Mouse (Mus musculus) spleen, postnatal 36 days (tissue): Measurements from ENCODE around the gene Mrpl55.
"Not testable (repeated sequence)": the region's sequence is repeated elsewhere in the genome, so short reads cannot be mapped to it uniquely, and the experiment has no call there.

ENCODE experiments used
- DNase-seq, 2 experiments: peaks; one replicate each; pipeline ENCODE4 v3.0.0; 2022; ENCODE audit warnings: low spot score in 2 of 2, mixed read lengths in 1 of 2

The Mrpl55 gene

DNA sequence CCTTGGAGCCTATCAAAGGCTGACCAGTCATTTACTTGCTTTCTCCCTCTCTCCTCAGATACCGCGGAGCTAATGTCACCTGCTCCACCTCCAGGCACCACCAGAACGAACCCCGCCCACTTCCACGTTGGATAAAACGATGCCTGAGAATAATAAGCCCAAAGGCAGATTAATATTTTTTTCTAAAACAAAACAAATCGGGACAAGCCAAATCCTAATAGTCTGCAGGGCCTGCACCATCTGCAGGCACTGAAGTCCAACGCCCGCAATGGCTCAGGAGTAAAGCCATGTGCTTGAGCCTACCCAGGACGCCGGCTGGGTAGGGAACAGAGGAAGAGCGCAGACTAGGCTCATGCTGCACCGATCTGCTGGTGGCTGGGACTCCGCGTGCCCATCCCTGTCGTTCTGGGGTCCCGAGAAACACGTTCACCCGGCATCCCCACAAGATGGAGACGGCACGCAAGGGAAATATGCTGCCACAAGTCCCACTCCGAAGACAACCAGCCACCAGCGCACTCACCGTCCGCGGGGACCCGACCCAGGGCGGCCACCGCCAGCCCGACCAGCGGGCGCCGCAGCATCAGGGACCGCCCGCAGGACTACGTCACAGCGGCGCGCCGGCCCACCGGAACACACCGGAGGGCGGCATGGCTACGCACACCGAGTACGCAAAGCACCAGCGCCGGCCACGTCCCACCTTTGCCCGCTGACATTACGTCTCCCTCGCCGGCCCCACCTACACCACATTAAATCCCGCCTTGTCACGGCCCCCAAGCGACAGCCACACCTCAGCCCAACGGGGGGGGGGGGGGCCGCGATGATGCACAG lies 10.8 kb upstream of the Mrpl55 start:
- DNase-seq = peak; percentile 93

DNA sequence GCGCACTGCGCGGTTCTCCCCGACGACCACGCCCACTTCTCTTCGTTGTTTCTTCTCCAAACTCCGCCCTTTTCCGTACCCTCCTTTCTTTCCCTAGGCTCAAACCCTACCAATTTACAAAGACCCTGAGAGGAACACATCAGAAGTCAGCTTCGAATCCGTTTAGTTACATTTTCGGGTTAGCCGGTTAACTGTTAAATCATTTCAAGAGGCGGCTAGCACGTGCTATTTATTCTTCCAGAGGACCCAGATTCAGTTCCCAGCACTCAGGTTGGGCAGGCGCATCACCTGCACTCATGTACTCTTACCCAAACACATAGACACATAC lies 10.3 kb upstream of the Mrpl55 start, which contains the start of gene Guk1:
TSS of gene Guk1 (minus strand) at position 154 of the 328 bp plus-strand sequence.
- DNase-seq = no peak

- no peak for DNase-seq
Observed at GRCm38 (mm10) chr11:59196230-59196629, 6.1 kb upstream of the Mrpl55 start.

GRCm38 (mm10) chr11:59201216-59202002 lies 877 bp upstream of the Mrpl55 start:
- no peak for DNase-seq

DNA sequence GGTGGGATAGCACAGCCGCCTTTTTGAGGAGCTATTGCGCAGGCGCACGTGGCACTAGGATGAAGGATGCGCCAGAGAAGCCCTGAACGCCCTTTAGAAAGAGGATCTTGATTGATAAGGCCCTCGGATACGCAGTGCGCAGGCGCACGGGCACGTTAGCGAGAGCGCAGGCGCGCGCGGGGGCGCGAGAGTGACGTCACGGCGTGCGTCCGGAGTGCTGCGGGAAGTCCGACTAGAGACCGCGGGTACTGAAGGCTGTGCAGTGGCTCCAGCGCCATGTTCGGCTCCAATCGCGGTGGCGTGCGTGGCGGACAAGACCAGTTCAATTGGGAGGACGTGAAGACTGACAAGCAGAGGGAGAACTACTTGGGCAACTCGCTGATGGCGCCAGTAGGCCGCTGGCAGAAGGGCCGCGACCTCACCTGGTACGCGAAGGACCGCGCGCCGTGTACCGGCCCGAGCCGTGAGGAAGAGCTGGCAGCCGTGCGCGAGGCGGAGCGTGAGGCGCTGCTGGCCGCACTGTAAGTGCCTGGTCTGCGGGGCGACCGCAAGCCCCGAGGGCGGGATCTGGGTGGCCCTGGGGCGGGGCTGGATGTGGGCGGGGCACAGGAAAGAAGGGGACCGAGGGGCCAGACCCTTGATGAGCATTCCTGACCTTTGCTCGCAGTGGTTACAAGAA lies 6.0 kb downstream of the Mrpl55 start, which contains the start of gene 2310033P09Rik:
TSS of gene 2310033P09Rik (plus strand) at position 169 of the 679 bp plus-strand sequence.
- peak; percentile 93 to 96 for DNase-seq

DNA sequence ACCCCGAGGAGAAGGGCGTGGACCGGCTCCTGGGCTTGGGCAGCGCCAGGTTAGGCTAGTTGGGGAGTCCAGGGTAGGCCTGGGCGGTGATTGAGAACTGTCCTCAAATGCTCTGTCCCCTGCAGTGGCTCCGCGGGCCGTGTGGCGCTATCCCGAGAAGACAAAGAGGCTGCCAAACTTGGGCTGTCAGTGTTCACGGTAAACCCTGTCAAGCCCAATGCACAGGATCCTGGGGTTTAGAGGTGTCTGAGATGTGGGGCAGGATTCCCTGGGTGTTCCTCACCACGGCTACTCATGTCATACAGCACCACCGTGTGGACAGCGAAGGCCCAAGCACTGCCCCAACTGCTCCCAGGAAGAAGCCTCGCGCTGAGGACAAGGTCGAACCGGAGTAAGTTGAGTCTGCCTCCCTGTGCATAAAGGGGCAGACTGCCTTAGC lies 6.7 kb downstream of the Mrpl55 start:
- DNase-seq = peak; percentile 54 to 71

- DNase-seq = no peak
Observed at GRCm38 (mm10) chr11:59209580-59209979, 7.3 kb downstream of the Mrpl55 start.

DNA sequence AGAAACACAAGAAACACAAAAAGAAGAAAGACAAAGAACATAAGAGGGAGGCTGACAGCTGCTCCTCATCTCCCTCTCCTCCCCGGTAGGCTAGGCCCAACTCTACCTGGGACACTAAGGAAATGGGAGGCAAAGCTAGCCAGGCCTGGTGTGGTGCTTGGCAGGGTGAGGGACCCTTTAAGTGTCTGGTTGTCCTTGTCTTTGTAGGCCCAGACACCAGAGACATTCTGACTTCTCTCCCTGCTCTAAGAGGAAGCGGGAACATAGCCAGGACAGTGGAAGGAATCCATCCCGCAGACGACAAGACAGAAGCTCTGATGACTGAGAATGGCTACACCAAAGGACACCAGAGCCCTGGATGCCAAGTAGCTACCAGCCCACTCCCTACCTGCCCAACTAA lies 7.7 kb downstream of the Mrpl55 start:
- no peak for DNase-seq

- DNase-seq = not testable (repeated sequence)
Observed at GRCm38 (mm10) chr11:59211561-59211960, 9.3 kb downstream of the Mrpl55 start.

DNA sequence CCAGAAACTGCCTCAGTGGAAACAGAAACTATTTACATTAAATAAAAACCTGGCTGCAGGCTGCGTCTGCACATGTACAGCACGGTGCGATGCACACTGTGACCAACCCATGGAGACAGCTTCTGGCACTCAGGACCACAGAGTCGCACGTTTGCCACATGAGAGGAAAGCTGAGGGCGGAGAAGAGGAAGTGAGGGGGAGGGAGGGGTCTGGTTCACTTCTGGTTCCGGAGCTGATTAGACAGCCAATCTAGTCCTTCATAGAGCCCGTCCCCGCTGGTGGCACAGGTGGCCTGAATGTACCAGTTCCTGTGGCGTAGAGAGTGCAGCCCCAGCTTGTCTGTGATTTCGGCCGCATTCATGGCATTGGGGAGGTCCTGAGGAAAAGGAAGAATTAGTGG lies 10.0 kb downstream of the Mrpl55 start:
- peak; percentile 71 to 74 for DNase-seq

- DNase-seq = no peak
Observed at GRCm38 (mm10) chr11:59212892-59213494, 10.7 kb downstream of the Mrpl55 start.

- DNase-seq = no peak
Observed at GRCm38 (mm10) chr11:59216955-59217354, 14.7 kb downstream of the Mrpl55 start.

GRCm38 (mm10) chr11:59218389-59218998 lies 16.2 kb downstream of the Mrpl55 start:
- DNase-seq = no peak

DNA sequence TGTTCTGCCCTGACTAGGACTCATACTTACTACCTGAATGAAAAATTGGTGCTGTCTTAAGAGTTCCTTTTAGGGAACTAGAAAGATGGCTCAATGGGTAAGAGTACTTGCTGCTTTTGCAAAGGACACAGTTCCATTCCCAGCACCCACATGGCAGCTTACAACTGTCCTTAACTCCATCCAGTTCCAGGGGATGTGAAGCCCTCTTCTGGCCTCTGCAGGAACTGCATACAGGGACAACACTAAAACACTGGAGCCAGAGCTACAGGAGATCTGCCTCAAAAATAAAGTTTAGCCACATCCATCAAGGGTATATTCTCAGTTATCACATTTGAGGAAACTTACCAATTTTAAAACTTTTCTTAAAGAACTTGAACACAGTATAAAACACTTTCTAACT lies 16.8 kb downstream of the Mrpl55 start:
- no peak for DNase-seq

DNA sequence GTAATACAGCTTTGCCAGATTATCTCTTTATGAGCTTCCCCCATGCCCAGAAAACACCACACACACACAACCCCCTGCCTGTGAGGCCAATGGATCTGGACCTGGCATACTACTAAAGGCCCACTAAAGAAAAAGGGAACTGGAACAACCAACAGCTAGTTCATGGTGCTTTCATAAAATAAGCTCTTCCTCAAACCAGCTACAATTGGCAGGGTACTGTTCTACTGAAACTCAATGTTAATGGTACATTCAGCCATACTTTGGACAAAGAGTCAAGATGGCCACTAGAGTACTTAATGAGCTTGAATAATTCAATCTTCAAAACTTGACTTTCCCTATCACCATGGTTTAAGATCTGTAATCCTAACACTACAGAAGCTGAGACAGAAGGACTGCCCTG lies 19.3 kb downstream of the Mrpl55 start:
- no peak for DNase-seq

DNA sequence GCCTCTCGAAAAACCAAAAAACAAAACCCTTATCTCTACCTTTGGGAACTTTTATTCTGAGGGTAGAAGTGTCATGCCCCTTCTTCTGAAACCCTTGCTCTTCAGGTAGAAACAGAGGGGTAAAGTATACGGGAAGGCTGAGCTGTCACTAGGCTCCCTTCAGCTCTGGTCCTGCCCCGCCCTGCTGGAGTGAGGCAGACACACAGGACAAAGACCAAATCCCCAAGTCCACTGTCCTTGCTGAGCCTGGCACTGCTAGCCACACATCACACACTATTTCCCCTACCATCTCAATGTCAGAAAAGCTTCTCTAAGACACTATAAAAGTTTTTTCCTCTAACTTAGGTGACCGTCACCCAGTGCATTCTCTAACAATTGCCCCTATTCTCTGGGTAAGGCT lies 20.0 kb downstream of the Mrpl55 start:
- no peak for DNase-seq

- no peak for DNase-seq
Observed at GRCm38 (mm10) chr11:59224025-59224424, 21.7 kb downstream of the Mrpl55 start.

DNA sequence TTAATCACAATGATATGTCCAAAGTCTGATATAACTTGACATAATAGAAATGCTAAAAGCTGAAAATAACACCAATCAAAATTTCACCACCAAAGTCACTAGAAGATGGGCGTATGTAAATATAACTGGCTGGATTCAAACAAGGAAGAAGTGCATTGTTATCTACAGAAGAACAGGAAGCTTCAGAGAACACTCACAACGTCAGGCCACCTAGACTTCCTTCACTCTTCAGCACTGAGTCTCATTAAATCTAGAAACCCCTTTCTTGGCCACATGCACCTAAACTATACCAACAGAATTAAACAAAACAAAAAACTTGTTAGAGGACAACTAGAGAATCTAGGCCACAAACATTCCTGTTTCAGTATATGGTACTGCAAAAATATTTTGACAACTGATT lies 22.2 kb downstream of the Mrpl55 start:
- no peak for DNase-seq

- no peak for DNase-seq
Observed at GRCm38 (mm10) chr11:59225167-59225566, 22.9 kb downstream of the Mrpl55 start.

DNA sequence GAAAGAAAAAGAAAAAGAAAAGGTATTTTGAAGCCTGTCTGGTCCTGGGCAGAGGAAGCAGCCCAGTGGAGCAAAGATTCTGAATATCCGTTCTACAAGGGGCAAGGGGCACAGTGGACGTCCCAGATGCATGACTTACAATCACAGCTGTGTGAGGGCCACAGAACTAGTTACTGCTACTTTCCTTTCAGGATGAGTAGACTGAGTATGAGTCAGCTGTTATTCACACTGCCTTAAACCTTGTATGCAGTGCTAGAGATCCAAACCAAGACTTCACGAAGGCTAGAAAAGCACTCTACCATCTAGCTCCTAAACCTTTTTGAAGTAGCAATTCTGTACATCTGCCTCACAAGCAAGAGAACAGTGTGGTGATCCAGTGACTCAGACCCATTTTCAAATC lies 24.0 kb downstream of the Mrpl55 start:
- DNase-seq = no peak
